In genomic region chr9:57354377-57355183, GRCm38 (mm10) we compare ENCODE assay signal across 27 mouse cellular contexts.
A peak's percentile ranks its signal among the peaks of the same experiment; 100 is the strongest.
DNase-seq lines count a peak whose midpoint lies in the region; ATAC-seq and TF ChIP-seq lines count a peak whose summit lies in the region.
"Had no signal": no experiment of that assay in that cellular context is flagged by ENCODE, and none has a peak within 500 bp of the region (broad histone marks: within the 10 kb centered on the region; RNA-seq: fewer than 3 reads in every experiment).

No protein-coding gene starts in this region.

- no peak for ATAC-seq in lung, embryonic 14.5 days (ENCODE audit: insufficient read depth)
- ATAC-seq: liver, postnatal 0 days; midbrain, embryonic 16.5 days had no signal

- TF ChIP-seq CTCF in lung, embryonic 14.5 days (IDR thresholded peaks at IDR 0.05; ENCODE audit: low read depth), result no peak
- no peak for TF ChIP-seq CTCF in lung, adult 2 months (IDR thresholded peaks at IDR 0.05; ENCODE audit: insufficient read depth, low read length)
- TF ChIP-seq CTCF in ES-Bruce4 (IDR thresholded peaks at IDR 0.05; ENCODE audit: low read depth, low read length), result no peak

- no peak overlapping the region for H3K9ac ChIP-seq in lung, embryonic 14.5 days
- no peak overlapping the region for H3K9ac ChIP-seq in ES-Bruce4 (ENCODE audit: low read depth, poor library complexity, severe bottlenecking)
- H3K9ac ChIP-seq: embryonic facial prominence, embryonic 13.5 days; forebrain, embryonic 12.5 days; liver, postnatal 0 days; neural tube, embryonic 15.5 days had no signal

- H3K9me3 ChIP-seq in lung, embryonic 14.5 days (ENCODE audit: low read depth, low read length), result no peaks in the 10 kb centered on the region
- H3K9me3 ChIP-seq in ES-Bruce4 (replicated peaks; ENCODE audit: control insufficient read depth, insufficient read depth, low read length, poor library complexity, severe bottlenecking), result no peaks in the 10 kb centered on the region
- H3K9me3 ChIP-seq: embryonic facial prominence, embryonic 13.5 days; forebrain, embryonic 12.5 days; G1E; hindbrain, embryonic 10.5 days; midbrain, embryonic 10.5 days; neural tube, embryonic 15.5 days had no signal

- no peaks in the 10 kb centered on the region for H3K36me3 ChIP-seq in lung, embryonic 14.5 days (ENCODE audit: insufficient read depth)
- no peaks in the 10 kb centered on the region for H3K36me3 ChIP-seq in ES-Bruce4 (ENCODE audit: control insufficient read depth, insufficient read depth, low read length, poor library complexity, severe bottlenecking)
- H3K36me3 ChIP-seq: embryonic facial prominence, embryonic 13.5 days; forebrain, embryonic 12.5 days; G1E; hindbrain, embryonic 10.5 days; midbrain, embryonic 10.5 days; neural tube, embryonic 15.5 days had no signal

- no peak overlapping the region for H3K4me3 ChIP-seq in lung, embryonic 14.5 days (ENCODE audit: low read depth, low read length)
- H3K4me3 ChIP-seq in lung, adult 2 months (replicated peaks; ENCODE audit: extremely low read depth, low read depth, low read length), result no peak overlapping the region
- no peak overlapping the region for H3K4me3 ChIP-seq in ES-Bruce4 (ENCODE audit: low read depth, low read length)
- H3K4me3 ChIP-seq: embryonic facial prominence, embryonic 13.5 days; erythroblast, embryonic 14.5 days; forebrain, embryonic 12.5 days; hindbrain, embryonic 10.5 days; midbrain, embryonic 10.5 days; neural tube, embryonic 15.5 days had no signal

- H3K27ac ChIP-seq in lung, embryonic 14.5 days (ENCODE audit: low read depth), result no peak overlapping the region
- H3K27ac ChIP-seq in ES-Bruce4 (ENCODE audit: insufficient read depth, low read length), result peak overlapping the region; percentile 72
- H3K27ac ChIP-seq: embryonic facial prominence, embryonic 13.5 days; forebrain, embryonic 12.5 days; hindbrain, embryonic 10.5 days; macrophage; midbrain, embryonic 10.5 days; neural tube, embryonic 15.5 days had no signal

- DNase-seq in lung, embryonic 14.5 days, result peak; percentile 13
- DNase-seq in lung, adult 2 months, result no peak
- DNase-seq in Muller cell, postnatal 12 days (ENCODE audit: inconsistent ontology term), result peak; percentile 86
- DNase-seq in mesoderm, embryonic 11.5 days (ENCODE audit: low read depth, low spot score), result peak; percentile 17
- no peak for DNase-seq in kidney, adult 9 months
- no peak for DNase-seq in urinary bladder, adult 2 months (ENCODE audit: low spot score)
- DNase-seq: adrenal gland, postnatal 25 days; cerebellum, adult 8-10 months; cerebellum, postnatal 36 days; heart, postnatal 10 days; kidney, adult 11 months; kidney, postnatal 14 days; liver, postnatal 0 days; right cerebral cortex, adult 18-20 months; right cerebral cortex, postnatal 4 days; thymus, postnatal 36 days had no signal

- no peak for TF ChIP-seq POLR2A in lung, adult 2 months (IDR thresholded peaks at IDR 0.05; ENCODE audit: borderline replicate concordance, extremely low read depth, low read depth, low read length)
- no peak for TF ChIP-seq POLR2A in ES-Bruce4 (IDR thresholded peaks at IDR 0.05; ENCODE audit: insufficient read depth, low read length)

- 56% methylated on average over 2 of the region's 2 CpGs for WGBS in lung, embryonic 14.5 days
- WGBS in lung, adult 2 months, result 60% methylated on average over 2 of the region's 2 CpGs

- no peak overlapping the region for H3K4me2 ChIP-seq in lung, embryonic 14.5 days
- H3K4me2 ChIP-seq: embryonic facial prominence, embryonic 13.5 days; forebrain, embryonic 12.5 days; heart, embryonic 11.5 days; neural tube, embryonic 15.5 days had no signal

- 0 out of 2 replicates have a peak, but pooled peaks have one; percentile 53 for TF ChIP-seq EP300 in ES-Bruce4 (IDR thresholded peaks at IDR 0.05; ENCODE audit: insufficient read depth, low read depth, low read length)

- no peaks in the 10 kb centered on the region for H3K27me3 ChIP-seq in lung, embryonic 14.5 days (ENCODE audit: insufficient read depth, low read length)
- no peaks in the 10 kb centered on the region for H3K27me3 ChIP-seq in ES-Bruce4 (ENCODE audit: control insufficient read depth, insufficient read depth, low read length, poor library complexity, severe bottlenecking)
- H3K27me3 ChIP-seq: embryonic facial prominence, embryonic 13.5 days; forebrain, embryonic 12.5 days; neural tube, embryonic 15.5 days had no signal

- no peaks in the 10 kb centered on the region for H3K4me1 ChIP-seq in lung, embryonic 14.5 days (ENCODE audit: insufficient read depth)
- H3K4me1 ChIP-seq in lung, adult 2 months (ENCODE audit: control insufficient read depth, insufficient read depth, low read length), result no peaks in the 10 kb centered on the region
- H3K4me1 ChIP-seq in ES-Bruce4 (ENCODE audit: control insufficient read depth, insufficient read depth, low read length), result no peaks in the 10 kb centered on the region
- H3K4me1 ChIP-seq: forebrain, embryonic 12.5 days; hindbrain, embryonic 10.5 days; midbrain, embryonic 10.5 days; neural tube, embryonic 15.5 days had no signal

Comparison
In these comparisons a context has a peak if more than half of its experiments do, and no peak if none do; other contexts are left out.
1. DNase-seq: peak in lung, embryonic 14.5 days (single experiment), Muller cell, postnatal 12 days (single experiment) and mesoderm, embryonic 11.5 days (single experiment); none in lung, adult 2 months (single experiment), kidney, adult 9 months (single experiment) and urinary bladder, adult 2 months (single experiment).